Mouse (Mus musculus): ENCODE measurements around the gene Jade2.

GRCm38 (mm10) chr11:51843168-51843567 lies 14.3 kb downstream of the Jade2 start:
- no peak for TF ChIP-seq CTCF (IDR thresholded peaks at IDR 0.05; ENCODE audit: borderline replicate concordance, control insufficient read depth, extremely low read depth, insufficient read depth, low read length, poor library complexity)
- TF ChIP-seq POLR2A (IDR thresholded peaks at IDR 0.05; ENCODE audit: control insufficient read depth, extremely low read depth, insufficient read depth, low read length, poor library complexity), result no peak

Measured in thymus, adult 2 months (tissue).